Mouse (Mus musculus) CH12.LX (cell line): Measurements from ENCODE around the gene Slc35c2. TPM values are rescaled to one million over a fixed set of nuclear protein-coding genes. Genes with fewer than 3 reads are reported as not detected.

Experiments used
- DNase-seq: peaks from one replicate; pipeline ENCODE4 v3.0.0-alpha.2; 2013; ENCODE audit errors: extremely low read depth
- H3K27ac ChIP-seq: 2 replicates; pipeline ENCODE4 v1.5.1; 2012; ENCODE audit warnings: low read depth, mild to moderate bottlenecking, control low read depth, moderate library complexity; ENCODE audit not compliant: insufficient read depth
- H3K27me3 ChIP-seq: replicated peaks from 2 replicates; pipeline ENCODE3; 2012; ENCODE audit warnings: inconsistent platforms
- H3K36me3 ChIP-seq, 2 experiments: replicated peaks in 1 of 2; 2 replicates each; pipeline versions ENCODE3 to v1.6.1; 2012; ENCODE audit warnings: inconsistent platforms in 1 of 2, low read length in 1 of 2, mild to moderate bottlenecking in 1 of 2, mixed read lengths in 1 of 2, moderate library complexity in 1 of 2; ENCODE audit not compliant: control insufficient read depth in 1 of 2, insufficient read depth in 1 of 2
- H3K4me1 ChIP-seq, 2 experiments: 2 replicates each; pipeline ENCODE4 v1.6.1; 2012; ENCODE audit warnings: inconsistent platforms in 1 of 2, moderate library complexity in 1 of 2; ENCODE audit not compliant: insufficient read depth in 2 of 2, control insufficient read depth in 1 of 2
- H3K4me2 ChIP-seq: 2 replicates; pipeline ENCODE4 v1.6.1; 2012; ENCODE audit warnings: low read depth, mild to moderate bottlenecking, control low read depth; ENCODE audit not compliant: poor library complexity, insufficient read depth, severe bottlenecking
- H3K4me3 ChIP-seq, 3 experiments: fragments of 150-350 bp in 1 of 3; sonication (generic) in 1 of 3; replicated peaks in 1 of 3; 2 replicates each; pipeline versions ENCODE3 to v1.5.1; 2011 to 2012; ENCODE audit warnings: low read depth in 2 of 3, low read length in 2 of 3, mild to moderate bottlenecking in 2 of 3, moderate library complexity in 2 of 3, control low read depth in 1 of 3, improper control_type of control experiment in 1 of 3, inconsistent platforms in 1 of 3, mixed read lengths in 1 of 3; ENCODE audit not compliant: poor library complexity in 1 of 3
- H3K79me2 ChIP-seq: replicated peaks from 2 replicates; pipeline ENCODE4 v1.6.1; 2012; ENCODE audit warnings: mild to moderate bottlenecking, moderate library complexity; ENCODE audit not compliant: control insufficient read depth, poor library complexity, insufficient read depth, severe bottlenecking; ENCODE audit errors: extremely low read depth
- H3K9ac ChIP-seq: 2 replicates; pipeline ENCODE4 v1.6.1; 2012; ENCODE audit warnings: low read depth, mild to moderate bottlenecking, control low read depth, moderate library complexity; ENCODE audit not compliant: insufficient read depth
- H3K9me3 ChIP-seq: replicated peaks from 2 replicates; pipeline ENCODE3; 2012; ENCODE audit warnings: low read length, inconsistent platforms, mixed read lengths
- CHD1 ChIP-seq: IDR thresholded peaks from 2 replicates; pipeline ENCODE4 v1.6.1; 2012; ENCODE audit warnings: low read depth, low read length, improper control_type of control experiment, inconsistent platforms
- CHD2 ChIP-seq: IDR thresholded peaks from 2 replicates; pipeline ENCODE4 v1.6.1; 2011; ENCODE audit warnings: low read length, improper control_type of control experiment
- E2F4 ChIP-seq: IDR thresholded peaks from 2 replicates; pipeline ENCODE4 v1.6.1; 2011; ENCODE audit warnings: low read depth, low read length, improper control_type of control experiment; ENCODE audit not compliant: insufficient replicate concordance
- EP300 ChIP-seq: IDR thresholded peaks from 2 replicates; pipeline ENCODE4 v1.6.1; 2011; ENCODE audit warnings: low read length, improper control_type of control experiment
- HCFC1 ChIP-seq: IDR thresholded peaks from 2 replicates; pipeline ENCODE4 v1.6.1; 2012; ENCODE audit warnings: low read depth, mild to moderate bottlenecking, inconsistent platforms, low read length, improper control_type of control experiment
- IRF4 ChIP-seq: IDR thresholded peaks from 2 replicates; pipeline ENCODE4 v1.6.1; 2014; ENCODE audit warnings: low read depth, mild to moderate bottlenecking, inconsistent platforms, low read length, improper control_type of control experiment
- KAT2A ChIP-seq: IDR thresholded peaks from 2 replicates; pipeline ENCODE4 v1.6.1; 2012; ENCODE audit warnings: low read length, improper control_type of control experiment, inconsistent platforms; ENCODE audit not compliant: insufficient replicate concordance
- MAX ChIP-seq: IDR thresholded peaks from 2 replicates; pipeline ENCODE4 v1.6.1; 2011; ENCODE audit warnings: low read length, improper control_type of control experiment
- MEF2A ChIP-seq: IDR thresholded peaks from 2 replicates; pipeline ENCODE4 v1.6.1; 2014; ENCODE audit warnings: low read depth, mild to moderate bottlenecking, inconsistent platforms, low read length, improper control_type of control experiment, borderline replicate concordance
- MXI1 ChIP-seq: IDR thresholded peaks from 2 replicates; pipeline ENCODE4 v1.6.1; 2011; ENCODE audit warnings: mild to moderate bottlenecking, low read depth, low read length, improper control_type of control experiment
- MYC ChIP-seq: IDR thresholded peaks from 2 replicates; pipeline ENCODE4 v1.6.1; 2011; ENCODE audit warnings: low read depth, mild to moderate bottlenecking, improper control_type of control experiment, low read length
- NELFE ChIP-seq: IDR thresholded peaks from 2 replicates; pipeline ENCODE4 v1.6.1; 2011; ENCODE audit warnings: low read depth, low read length, improper control_type of control experiment
- POLR2AphosphoS2 ChIP-seq: IDR thresholded peaks from 2 replicates; pipeline ENCODE4 v1.6.1; 2011; ENCODE audit warnings: low read depth, low read length, improper control_type of control experiment
- RAD21 ChIP-seq: IDR thresholded peaks from 2 replicates; pipeline ENCODE4 v1.6.1; 2011; ENCODE audit warnings: low read depth, mild to moderate bottlenecking, low read length, improper control_type of control experiment, moderate library complexity
- SIN3A ChIP-seq: IDR thresholded peaks from 2 replicates; pipeline ENCODE4 v1.6.1; 2012; ENCODE audit warnings: low read length, improper control_type of control experiment, inconsistent platforms
- TBP ChIP-seq: conservative IDR thresholded peaks from 2 replicates; pipeline ENCODE4 v1.6.1; 2011; ENCODE audit warnings: low read depth, low read length, improper control_type of control experiment
- TCF12 ChIP-seq: IDR thresholded peaks from 2 replicates; pipeline ENCODE4 v1.6.1; 2014; ENCODE audit warnings: low read depth, mild to moderate bottlenecking, inconsistent platforms, low read length, improper control_type of control experiment
- USF2 ChIP-seq: conservative IDR thresholded peaks from 2 replicates; pipeline ENCODE4 v1.6.1; 2011; ENCODE audit warnings: low read depth, low read length, improper control_type of control experiment
- ZMIZ1 ChIP-seq: IDR thresholded peaks from 2 replicates; pipeline ENCODE4 v1.6.1; 2012; ENCODE audit warnings: low read depth, mild to moderate bottlenecking, inconsistent platforms, low read length, improper control_type of control experiment
- ZNF384 ChIP-seq: IDR thresholded peaks from 2 replicates; pipeline ENCODE4 v1.6.1; 2012; ENCODE audit warnings: low read depth, low read length, improper control_type of control experiment, inconsistent platforms
- dilution Hi-C: fragments of 300-500 bp; cut with MboI; formaldehyde crosslinking; loops from 2 replicates; pipeline ENCODE4 v1.14.3; 2020; ENCODE audit warnings: low sequenced_read_pairs; ENCODE audit not compliant: extremely low pct_unique_long_range_greater_than_20kb, extremely low pct_ligation_motif_present
- in situ Hi-C: fragments of 300-500 bp; cut with MboI; formaldehyde crosslinking; loops from 3 replicates; pipeline ENCODE4 v1.14.3; 2019; ENCODE audit warnings: low sequenced_read_pairs, low pct_ligation_motif_present, low pct_unique_long_range_greater_than_20kb, mixed read lengths
- polyA plus RNA-seq: library from polyadenylated mRNA; unstranded; fragments of >175 nt; gene quantifications from 2 replicates; pipeline ENCODE4 v1.2.1, GENCODE M21; 2012; ENCODE audit warnings: low read depth; ENCODE audit not compliant: insufficient read length
- total RNA-seq, 2 experiments: library from RNA; depleted of rRNA; stranded (reverse); fragments of 300-350 nt in 1 of 2; fragments of >200 nt in 1 of 2; gene quantifications; 2 replicates each; pipeline ENCODE4 v1.2.3; 2012 to 2014

The Slc35c2 gene
- total and polyA plus RNA-seq, 3 experiments = 45.5 to 57.8 (median 55.3) TPM

DNA sequence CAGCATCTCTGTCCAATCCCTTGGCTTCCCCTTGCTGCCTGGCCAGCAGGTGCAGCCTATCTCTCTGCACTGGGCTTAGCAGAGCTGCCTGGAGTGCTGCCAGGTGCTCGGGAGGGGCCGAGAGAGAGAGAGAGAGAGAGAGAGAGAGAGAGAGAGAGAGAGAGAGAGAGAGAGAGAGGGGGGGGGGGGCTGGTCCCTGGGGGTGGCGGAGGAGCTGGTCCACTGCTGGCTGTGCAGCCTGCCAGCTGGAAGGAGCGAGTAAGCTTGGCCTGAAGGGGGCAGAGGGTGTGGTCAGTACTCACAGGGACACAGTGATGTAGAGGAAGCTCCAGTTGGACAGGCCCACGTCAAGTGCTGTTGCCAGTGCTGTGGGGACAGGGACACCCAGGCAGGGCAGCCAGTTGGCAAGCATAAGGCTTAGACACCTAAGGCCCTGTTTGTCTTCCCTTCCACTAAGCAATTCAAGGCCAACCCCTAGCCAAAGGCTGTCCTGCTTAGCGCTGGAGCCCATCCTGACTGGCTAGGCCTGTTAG, 5.8 kb downstream of the Slc35c2 start:
- in situ Hi-C loops (loop anchor here (10.0 kb wide), 1 partner anchor 327 kb away; no protein-coding TSS in a partner anchor), dilution Hi-C loops (no loop called here)
- Histone ChIP-seq H3K27me3 (no peaks in the 10 kb centered on the region), H3K9me3 (no peaks in the 10 kb centered on the region), H3K4me1 (peaks cover 12 to 18% of the 10 kb centered on the region in 2 experiments), H3K27ac (no peak overlapping the region), H3K4me3 (no peak overlapping the region), H3K9ac (no peak overlapping the region), H3K36me3 (peaks cover 54 to 83% of the 10 kb centered on the region in 2 experiments), H3K79me2 (no peaks in the 10 kb centered on the region), H3K4me2 (no peak overlapping the region)
- no peak for DNase-seq
- TF ChIP-seq MYC (no peak), CHD2 (no peak), USF2 (no peak), KAT2A (no peak), MXI1 (no peak), POLR2AphosphoS2 (no peak), MAX (no peak), TBP (no peak), ZNF384 (no peak), RAD21 (no peak), E2F4 (no peak)

DNA sequence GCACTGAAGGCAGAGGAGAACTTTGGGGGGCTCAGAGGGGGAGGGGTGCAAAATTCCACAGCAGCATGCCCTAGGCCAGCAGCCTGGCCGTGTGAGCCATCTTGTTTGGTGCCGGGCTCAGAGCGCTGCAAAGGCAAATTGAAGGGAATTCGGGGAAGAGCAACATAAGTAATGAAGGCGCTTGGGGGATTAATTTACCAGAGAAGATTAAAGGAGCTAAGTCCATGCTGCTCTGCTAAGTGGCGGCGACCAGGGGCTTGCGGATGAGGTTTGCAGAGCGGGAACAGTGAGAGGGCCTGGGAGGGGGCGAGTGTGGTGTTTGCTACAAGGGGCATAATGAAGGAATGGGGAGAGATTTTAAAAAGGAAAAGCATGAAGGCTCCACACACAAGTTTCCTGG, 8.3 kb downstream of the Slc35c2 start:
- Histone ChIP-seq H3K27ac (no peak overlapping the region), H3K9me3 (no peaks in the 10 kb centered on the region), H3K9ac (no peak overlapping the region), H3K4me2 (no peak overlapping the region), H3K79me2 (no peaks in the 10 kb centered on the region), H3K4me1 (no peaks in the 10 kb centered on the region), H3K4me3 (no peak overlapping the region), H3K36me3 (peaks cover 54 to 83% of the 10 kb centered on the region in 2 experiments), H3K27me3 (no peaks in the 10 kb centered on the region)
- dilution Hi-C loops = no loop called here
- in situ Hi-C loops = no loop called here
- no peak for DNase-seq
- TF ChIP-seq EP300 (no peak), NELFE (no peak), TCF12 (no peak), IRF4 (no peak), CHD1 (no peak), MEF2A (no peak), ZMIZ1 (no peak), SIN3A (no peak), HCFC1 (no peak), USF2 (no peak)
- TF ChIP-seq, all 38 proteins: peak for 0
